Mouse (Mus musculus): ENCODE results near the gene Agpat2. TPM values are rescaled to one million over a fixed set of nuclear protein-coding genes. Genes with fewer than 3 reads are reported as not detected.

Agpat2 gene
- total RNA-seq, 2 experiments from 2014 or later: 1.3 to 1.8 TPM

GRCm38 (mm10) chr2:26543155-26543554, 61.1 kb downstream of the Agpat2 start:
- TF ChIP-seq CTCF (IDR thresholded peaks at IDR 0.05): no peak
- Histone ChIP-seq H3K4me3 (no peak overlapping the region), H3K27ac (no peak overlapping the region)
- intact Hi-C loops (cut with DNase I): no loop called here
- DNase-seq (ENCODE audit: extremely low spot score in 1 of 2, low spot score in 2 of 2): no peak

Small RNA genes lying within 50 kb of the gene (microRNA-seq; reads per million reads assigned to microRNA genes)
- 0.72 to 0.73 reads per million in 2 experiments for gene Mir126a
- gene Mir126b: 0 reads per million in 2 experiments

Other genes with a start within 250 kb of the Agpat2 start
- 1 to 10 TPM; 3.0 to 3.7 TPM for gene Card9, start 243.5 kb downstream of the Agpat2 start, total RNA-seq (2021)
- gene Snapc4, start 223.8 kb downstream of the Agpat2 start, total RNA-seq (2021): 10 to 100 TPM; 74.2 to 78.2 TPM
- gene Entr1, start 215.1 kb downstream of the Agpat2 start, total RNA-seq (2021): 100 to 1,000 TPM; 152 to 164 TPM
- gene Pmpca, start 215.1 kb downstream of the Agpat2 start, total RNA-seq (2021): 10 to 100 TPM; 93.6 to 94.4 TPM
- 10 to 100 TPM; 28.1 to 28.2 TPM for gene Inpp5e, start 195.2 kb downstream of the Agpat2 start, total RNA-seq (2021)
- 10 to 100 TPM; 50.6 to 50.9 TPM for gene Sec16a, start 159.2 kb downstream of the Agpat2 start, total RNA-seq (2021)
- gene Notch1, start 87.8 kb downstream of the Agpat2 start, total RNA-seq (2021): 10 to 100 TPM; 23.8 to 23.9 TPM
- gene Egfl7, start 24.4 kb downstream of the Agpat2 start, total RNA-seq (2021): 10 to 100 TPM; 62.4 to 67.4 TPM
- gene Gm20532, start 17.8 kb downstream of the Agpat2 start, total RNA-seq (2021): not detected
- gene Fam69b, start 24.0 kb upstream of the Agpat2 start, total RNA-seq (2021): 10 to 100 TPM; 72.4 to 78.9 TPM
- gene Lcn4, start 66.9 kb upstream of the Agpat2 start, total RNA-seq (2021): not detected

Measured in left cerebral cortex, adult 2 months (tissue).